Comparison of ENCODE assay signal across 1 mouse cellular context in genomic region chr2:26236681-26237289, GRCm38 (mm10).
TF ChIP-seq lines count a peak whose summit lies in the region.

No protein-coding gene starts in this region.

TF ChIP-seq in MEL, 35 proteins besides CTCF, POLR2A, EP300 and RAD21 (continued from another document):
- TF ChIP-seq TBP (IDR thresholded peaks at IDR 0.05; ENCODE audit: low read depth, low read length) (no peak), SMC3 (IDR thresholded peaks at IDR 0.05; ENCODE audit: low read depth, low read length) (no peak), NELFE (IDR thresholded peaks at IDR 0.05; ENCODE audit: low read depth, low read length) (no peak), ZKSCAN1 (IDR thresholded peaks at IDR 0.05; ENCODE audit: low read depth, low read length) (no peak), CHD1 (IDR thresholded peaks at IDR 0.05; ENCODE audit: low read depth, low read length) (no peak), MAZ (IDR thresholded peaks at IDR 0.05; ENCODE audit: low read depth, low read length) (no peak)
